Mouse (Mus musculus) frontal cortex, adult 2 months (tissue): ENCODE results near the gene Olfr353. TPM values are rescaled to one million over a fixed set of nuclear protein-coding genes. Genes with fewer than 3 reads are reported as not detected.

ENCODE experiments used
- DNase-seq, 2 experiments: peaks; one replicate each; pipeline ENCODE4 v3.0.0; 2022; ENCODE audit warnings: low spot score in 1 of 2; ENCODE audit errors: extremely low spot score in 1 of 2
- polyA plus RNA-seq: library from polyadenylated mRNA; depleted of rRNA; stranded (reverse); fragments of >200 nt; gene quantifications from 2 replicates; pipeline ENCODE4 v1.2.3, GENCODE M21; 2012; rRNA removed

Olfr353 gene
- not detected in 2 replicates for polyA plus RNA-seq

DNA sequence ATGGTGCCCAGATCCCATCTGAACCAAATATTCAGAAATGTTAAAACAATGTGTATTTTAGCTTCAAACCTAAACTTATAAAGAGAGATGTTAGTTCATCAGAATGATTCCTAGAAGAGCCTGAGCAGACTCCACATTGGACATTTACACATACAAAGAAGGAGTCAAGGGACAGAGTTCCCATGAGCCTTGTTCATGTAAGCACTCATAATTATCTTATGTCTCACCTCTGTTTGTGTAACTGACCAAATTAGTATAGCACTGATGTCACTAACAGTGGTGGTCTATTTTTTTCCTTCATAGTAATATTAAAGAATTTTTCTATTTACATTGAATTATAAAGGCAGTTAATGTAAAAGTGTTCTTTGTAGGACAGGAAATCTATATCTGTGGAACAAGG lies at the start of gene Olfr353:
TSS of gene Olfr353 (minus strand) at position 101 of the 400 bp plus-strand sequence.
- DNase-seq: no peak

DNA sequence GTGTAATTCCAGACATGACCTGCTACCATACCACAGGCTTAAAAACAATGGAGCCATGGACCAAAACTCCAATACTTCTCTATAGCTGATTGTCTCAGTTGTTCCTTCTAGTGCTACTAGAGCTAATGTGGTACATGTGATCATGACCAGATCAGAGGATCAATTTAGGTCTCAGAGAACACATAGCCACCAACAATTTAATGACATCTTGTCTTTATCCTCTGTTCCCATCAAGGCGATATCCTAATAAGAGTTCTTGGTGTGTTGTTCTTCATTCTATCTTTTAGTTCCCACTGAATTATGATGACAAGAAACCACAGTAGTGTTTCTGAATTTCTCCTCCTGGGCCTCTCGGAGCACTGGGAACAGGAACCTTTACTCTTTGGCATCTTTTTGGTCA lies 44.1 kb upstream of the Olfr353 start, which contains the start of gene Olfr356:
TSS of gene Olfr356 (plus strand) at position 301 of the 400 bp plus-strand sequence.
- no peak for DNase-seq

DNA sequence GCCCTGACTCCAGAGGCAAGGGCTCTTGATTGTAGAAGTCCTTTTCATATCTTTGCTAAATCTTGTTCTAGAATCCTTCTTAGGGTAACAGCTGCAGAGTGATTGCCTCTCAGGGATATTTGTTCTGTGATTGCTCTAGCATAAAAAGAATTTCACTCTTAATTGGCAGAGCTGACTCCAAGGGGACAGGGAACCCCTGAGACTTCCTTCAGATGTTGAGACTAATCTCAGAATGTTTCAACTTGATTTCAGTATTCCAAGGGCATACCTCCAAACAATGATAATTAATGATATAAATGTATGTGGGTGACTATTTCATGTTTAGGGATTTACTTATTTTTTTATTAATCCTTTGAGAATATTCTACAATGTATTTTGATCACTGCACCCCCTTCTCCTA lies 36.1 kb upstream of the Olfr353 start, which contains the start of gene Olfr355:
TSS of gene Olfr355 (minus strand) at position 101 of the 400 bp plus-strand sequence.
- DNase-seq: no peak

DNA sequence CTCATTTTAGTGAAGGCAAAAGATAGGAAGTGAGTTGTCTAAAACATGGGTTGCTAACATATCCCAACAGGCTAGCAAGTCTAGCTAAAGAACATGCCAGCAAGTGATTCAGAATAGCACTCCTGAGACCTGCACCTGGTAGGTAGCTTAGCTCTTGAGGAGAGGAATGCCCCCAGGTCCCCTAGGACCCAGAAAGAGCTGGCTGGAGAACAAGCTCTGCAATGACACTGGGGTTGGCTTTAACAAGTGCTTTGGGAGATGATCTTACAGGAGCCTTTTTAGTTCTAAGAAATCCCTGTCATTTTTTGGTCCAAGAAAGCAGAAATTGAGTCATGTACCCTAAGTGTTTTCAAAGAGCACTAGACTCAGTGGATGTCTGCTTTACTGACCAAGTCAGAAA lies 12.6 kb upstream of the Olfr353 start, which contains the start of gene Olfr354:
TSS of gene Olfr354 (plus strand) at position 301 of the 400 bp plus-strand sequence.
- DNase-seq: no peak

DNA sequence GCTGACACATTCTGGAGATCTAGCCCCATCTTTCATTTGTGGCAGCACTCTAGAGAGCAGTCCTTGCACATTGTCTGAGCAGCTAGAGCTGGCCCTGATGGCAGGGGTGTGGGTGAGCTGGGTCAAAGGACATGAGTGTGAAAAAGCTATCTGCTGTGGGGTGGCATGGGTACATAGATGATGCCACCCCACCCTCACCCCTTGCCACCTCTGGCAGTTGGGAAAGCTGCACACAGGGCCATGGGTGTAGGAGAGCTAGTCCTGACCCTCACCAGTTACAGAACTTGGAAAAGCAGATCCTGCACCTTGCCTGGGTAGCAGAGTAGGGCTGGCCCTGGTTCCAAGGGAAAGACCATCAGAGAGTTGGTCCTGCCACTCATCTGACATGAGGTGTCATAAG lies 4.4 kb upstream of the Olfr353 start:
- no peak for DNase-seq

DNA sequence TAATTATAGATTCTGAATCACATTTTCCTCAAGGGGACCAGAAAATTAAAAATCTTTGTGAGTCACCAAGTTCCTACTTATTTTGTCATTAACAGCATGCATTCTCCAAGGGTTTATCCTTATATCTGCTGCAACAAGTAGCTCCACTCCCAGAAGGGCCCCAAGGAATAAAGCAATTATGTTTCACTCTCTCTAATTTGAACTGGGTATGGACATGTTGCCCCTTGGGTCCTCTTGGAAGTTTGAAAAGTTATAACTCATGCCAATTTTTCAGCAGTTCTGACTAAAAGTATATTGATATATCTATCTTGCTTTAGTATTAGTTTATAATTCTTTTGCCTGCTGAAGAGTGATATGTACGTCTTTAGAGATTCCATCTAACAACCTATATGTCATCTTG lies 24.6 kb downstream of the Olfr353 start, which contains the start of gene Olfr352:
TSS of gene Olfr352 (plus strand) at position 301 of the 400 bp plus-strand sequence.
- no peak for DNase-seq

DNA sequence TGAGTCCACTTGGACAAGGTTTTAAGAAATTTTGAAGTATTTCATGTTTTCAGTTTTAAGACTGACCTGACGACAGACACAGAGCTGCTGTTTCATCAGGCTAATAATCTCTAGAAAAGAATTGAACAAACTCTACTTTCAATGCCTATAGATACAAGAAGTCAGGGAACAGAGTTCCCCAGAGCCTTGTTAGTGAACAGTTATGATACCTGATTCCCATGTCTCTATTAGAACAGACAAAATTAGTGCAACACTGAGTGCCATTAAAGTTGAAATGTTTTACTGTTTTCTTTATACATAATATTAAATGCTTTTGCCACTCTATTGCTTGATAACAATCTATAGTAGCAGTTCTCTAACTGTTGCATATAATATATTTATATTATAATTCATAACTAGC lies 30.2 kb downstream of the Olfr353 start, which contains the start of gene Olfr351:
TSS of gene Olfr351 (minus strand) at position 101 of the 400 bp plus-strand sequence.
- no peak for DNase-seq

DNA sequence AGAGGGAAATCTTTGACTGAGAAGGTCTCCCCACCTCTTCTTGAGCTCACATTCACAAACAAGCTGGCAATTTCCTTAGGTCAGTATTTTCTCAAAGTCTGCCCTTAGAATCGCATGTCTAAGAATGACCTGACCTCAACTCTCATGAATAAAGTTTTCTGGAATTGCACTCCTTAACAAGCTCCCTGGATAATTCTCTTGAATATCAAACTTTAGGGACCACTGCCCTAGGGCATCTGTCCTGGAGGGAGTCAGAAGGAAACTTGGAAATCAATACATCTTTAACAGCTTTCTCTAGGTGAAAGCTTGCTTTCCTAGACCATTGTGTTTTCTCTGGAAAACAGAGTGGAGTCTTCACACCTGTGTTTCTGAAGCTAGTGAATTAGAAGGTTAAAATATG lies 46.7 kb downstream of the Olfr353 start, which contains the start of gene Olfr350:
TSS of gene Olfr350 (plus strand) at position 301 of the 400 bp plus-strand sequence.
- no peak for DNase-seq

Other genes with a start within 250 kb of the Olfr353 start
- not detected in 2 replicates for gene Olfr346, start 207.1 kb downstream of the Olfr353 start, polyA plus RNA-seq
- gene Olfr347, start 161.0 kb downstream of the Olfr353 start, polyA plus RNA-seq: not detected in 2 replicates
- gene Olfr348, start 108.7 kb downstream of the Olfr353 start, polyA plus RNA-seq: not detected in 2 replicates
- not detected in 2 replicates for gene Olfr50, start 102.4 kb downstream of the Olfr353 start, polyA plus RNA-seq
- gene Olfr3, start 75.9 kb downstream of the Olfr353 start, polyA plus RNA-seq: 0.04 and 0.08 TPM in 2 replicates
- not detected in 2 replicates for gene Olfr350, start 46.6 kb downstream of the Olfr353 start, polyA plus RNA-seq
- gene Olfr351, start 30.3 kb downstream of the Olfr353 start, polyA plus RNA-seq: not detected in 2 replicates
- gene Olfr352, start 24.5 kb downstream of the Olfr353 start, polyA plus RNA-seq: not detected in 2 replicates
- not detected in 2 replicates for gene Olfr354, start 12.7 kb upstream of the Olfr353 start, polyA plus RNA-seq
- gene Olfr355, start 36.0 kb upstream of the Olfr353 start, polyA plus RNA-seq: not detected in 2 replicates
- gene Olfr356, start 44.2 kb upstream of the Olfr353 start, polyA plus RNA-seq: not detected in 2 replicates
- gene Olfr357, start 100.9 kb upstream of the Olfr353 start, polyA plus RNA-seq: not detected in 2 replicates
- gene Olfr358, start 116.4 kb upstream of the Olfr353 start, polyA plus RNA-seq: not detected in 2 replicates
- not detected in 2 replicates for gene Olfr360, start 172.8 kb upstream of the Olfr353 start, polyA plus RNA-seq
- not detected in 2 replicates for gene Olfr361, start 196.4 kb upstream of the Olfr353 start, polyA plus RNA-seq
- not detected in 2 replicates for gene Olfr362, start 225.0 kb upstream of the Olfr353 start, polyA plus RNA-seq
- gene Olfr364-ps1, start 246.4 kb upstream of the Olfr353 start, polyA plus RNA-seq: not detected in 2 replicates